Comparison of ENCODE assay signal across 31 mouse cellular contexts in genomic region chr11:83536831-83537230, GRCm38 (mm10). TPM values are rescaled to one million over a fixed set of nuclear protein-coding genes. Genes with fewer than 3 reads are reported as not detected.
"Had no signal": no experiment of that assay in that cellular context is flagged by ENCODE, and none has a peak within 500 bp of the region (broad histone marks: within the 10 kb centered on the region; RNA-seq: fewer than 3 reads in every experiment).

No protein-coding gene starts in this region.

- ATAC-seq: intestine, postnatal 0 days; liver, postnatal 0 days; midbrain, embryonic 13.5 days had no signal

- H3K36me3 ChIP-seq: kidney, embryonic 15.5 days; limb, embryonic 12.5 days; limb, embryonic 15.5 days; midbrain, embryonic 10.5 days; midbrain, embryonic 13.5 days; neural tube, embryonic 13.5 days had no signal

- H3K4me2 ChIP-seq: kidney, embryonic 15.5 days; limb, embryonic 12.5 days; limb, embryonic 15.5 days; liver, embryonic 11.5 days; lung, embryonic 14.5 days; midbrain, embryonic 13.5 days; neural tube, embryonic 13.5 days had no signal

- H3K27ac ChIP-seq: kidney, embryonic 15.5 days; limb, embryonic 12.5 days; limb, embryonic 15.5 days; liver, embryonic 14.5 days; midbrain, embryonic 10.5 days; midbrain, embryonic 13.5 days; neural tube, embryonic 13.5 days; stomach, postnatal 0 days had no signal

- H3K4me1 ChIP-seq: midbrain, embryonic 10.5 days; midbrain, embryonic 13.5 days had no signal

- DNase-seq: kidney, adult 2 months; kidney, postnatal 14 days; kidney, postnatal 4 days; left cerebral cortex, postnatal 4 days; liver, postnatal 0 days; lung, embryonic 14.5 days; lung, postnatal 10 days; lung, postnatal 36 days; retina, postnatal 1 day; right cerebral cortex, postnatal 25 days; spleen, adult 18-20 months; thymus, adult 2 months; thymus, postnatal 14 days had no signal

- H3K9me3 ChIP-seq: kidney, embryonic 15.5 days; limb, embryonic 12.5 days; limb, embryonic 15.5 days; midbrain, embryonic 10.5 days; midbrain, embryonic 13.5 days; neural tube, embryonic 13.5 days had no signal

- H3K4me3 ChIP-seq: kidney, embryonic 15.5 days; limb, embryonic 12.5 days; limb, embryonic 15.5 days; midbrain, embryonic 10.5 days; midbrain, embryonic 13.5 days; neural tube, embryonic 13.5 days had no signal

- H3K9ac ChIP-seq: kidney, embryonic 15.5 days; limb, embryonic 12.5 days; limb, embryonic 15.5 days; liver, embryonic 14.5 days; liver, postnatal 0 days; lung, embryonic 14.5 days; midbrain, embryonic 13.5 days; neural tube, embryonic 13.5 days had no signal

- H3K27me3 ChIP-seq: kidney, embryonic 15.5 days; limb, embryonic 12.5 days; limb, embryonic 15.5 days; midbrain, embryonic 13.5 days; neural tube, embryonic 13.5 days had no signal

RNA-seq across cellular contexts. Expression of gene Ccl5, which starts 6.5 kb away (rescaled TPM):
- total RNA-seq: layer of hippocampus, adult 18-20 months; layer of hippocampus, postnatal 14 days; left cerebral cortex, postnatal 14 days; left cerebral cortex, postnatal 4 days; midbrain, postnatal 0 days had no signal
- polyA plus RNA-seq: kidney, embryonic 15.5 days; limb, embryonic 12.5 days; liver, embryonic 11.5 days; midbrain, embryonic 10.5 days; midbrain, embryonic 13.5 days; midbrain, postnatal 0 days; neural tube, embryonic 13.5 days had no signal

RNA-seq across cellular contexts. Expression of gene Heatr9, which starts 14.9 kb away (rescaled TPM):
- total RNA-seq: layer of hippocampus, adult 18-20 months; layer of hippocampus, postnatal 14 days; left cerebral cortex, adult 8-10 months; left cerebral cortex, postnatal 14 days; left cerebral cortex, postnatal 4 days; midbrain, postnatal 0 days; neutrophil, adult 5-6 weeks had no signal
- polyA plus RNA-seq: intestine, embryonic 14.5 days; intestine, postnatal 0 days; kidney, embryonic 15.5 days; limb, embryonic 12.5 days; limb, embryonic 15.5 days; liver, embryonic 11.5 days; liver, embryonic 14.5 days; liver, postnatal 0 days; midbrain, embryonic 10.5 days; midbrain, embryonic 13.5 days; midbrain, postnatal 0 days; neural tube, embryonic 13.5 days; stomach, embryonic 14.5 days; stomach, postnatal 0 days had no signal
